Mouse (Mus musculus) T-helper 17 cell (primary cell): Measurements from ENCODE around the gene Greb1.
"Not testable (repeated sequence)": the region's sequence is repeated elsewhere in the genome, so short reads cannot be mapped to it uniquely, and the experiment has no call there.

Experiments used
- in situ Hi-C, 2 experiments: fragments of 300-600 bp; cut with MboI, MseI; formaldehyde crosslinking; loops; 1 replicate in 1 of 2; 2 replicates in 1 of 2; pipeline ENCODE4 v1.15.1; 2025; ENCODE audit warnings: high pct_unique_total_duplicates in 2 of 2

The Greb1 gene

DNA sequence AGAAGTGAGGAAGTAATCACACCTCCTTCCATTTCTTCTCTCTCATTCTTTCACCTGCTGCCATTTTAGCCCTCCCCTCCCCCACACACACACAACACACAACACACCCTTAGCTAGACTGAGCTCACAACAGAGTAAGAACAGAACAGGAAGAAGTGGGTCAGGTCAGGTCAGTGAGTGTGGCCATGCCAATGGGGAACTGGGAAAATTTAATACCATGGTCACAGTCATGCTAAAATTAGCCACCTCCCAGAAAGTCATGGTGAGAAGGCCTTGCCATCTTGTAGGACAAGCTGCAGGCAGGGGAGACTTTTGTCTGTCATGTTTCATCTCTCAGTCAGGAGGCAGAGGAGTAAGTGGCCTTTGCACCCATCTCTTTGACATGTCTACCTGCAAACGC, 102.0 kb downstream of the Greb1 start:
- in situ Hi-C loops: no loop called here

DNA sequence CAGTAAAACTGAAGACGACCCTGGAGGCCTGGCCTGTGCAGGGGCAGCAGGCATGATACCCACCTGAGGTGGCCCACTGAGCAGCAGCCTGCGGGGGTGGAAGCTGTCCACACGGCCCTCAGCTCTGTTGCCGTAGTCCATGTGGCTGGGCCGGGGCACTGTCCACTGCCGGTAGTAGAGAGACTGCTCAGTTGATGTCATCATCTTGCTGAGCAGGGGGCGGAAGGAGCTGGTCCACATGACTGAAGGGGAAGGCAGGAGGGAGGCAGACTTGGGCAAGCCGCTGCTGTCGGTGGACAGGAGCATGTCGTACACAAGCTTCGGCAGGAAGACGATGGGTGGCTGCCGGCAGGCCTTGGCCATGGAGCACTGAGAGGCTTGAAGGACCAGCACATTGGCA, 104.5 kb downstream of the Greb1 start:
- in situ Hi-C loops: no loop called here

DNA sequence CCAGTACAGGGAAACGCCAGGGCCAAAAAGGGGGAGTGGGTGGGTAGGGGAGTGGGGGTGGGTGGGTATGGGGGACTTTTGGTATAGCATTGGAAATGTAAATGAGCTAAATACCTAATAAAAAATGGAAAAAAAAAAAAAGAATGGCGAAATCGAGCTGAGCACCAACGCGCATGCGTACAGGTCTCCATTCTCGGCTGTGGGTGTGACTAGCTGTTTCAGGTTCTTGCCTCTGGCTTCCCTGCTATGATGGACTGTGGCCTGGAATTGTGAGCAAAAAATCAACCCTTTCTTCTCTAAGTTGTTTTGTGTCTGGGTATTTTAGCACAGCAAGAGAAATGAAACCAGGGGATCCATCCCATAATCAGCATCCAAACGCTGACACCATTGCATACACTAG, 105.4 kb downstream of the Greb1 start:
- in situ Hi-C loops: not testable (repeated sequence)

DNA sequence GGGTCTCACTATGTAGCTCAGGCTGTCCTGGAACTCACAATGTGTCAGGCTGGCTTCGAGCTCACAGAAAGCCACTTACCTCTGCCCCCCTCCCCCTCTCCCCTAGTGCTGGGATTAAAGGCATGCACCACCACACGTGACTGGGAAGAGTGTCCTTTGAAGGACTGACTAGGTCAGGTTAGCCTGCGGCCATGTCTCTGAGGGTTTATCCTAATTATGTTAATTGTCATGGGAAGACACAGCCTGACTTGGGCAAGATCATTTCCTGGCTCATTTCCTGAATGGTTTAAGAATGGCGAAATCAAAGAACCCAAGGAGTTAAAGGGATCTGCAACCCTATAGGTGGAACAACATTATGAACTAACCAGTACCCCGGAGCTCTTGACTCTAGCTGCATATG, 105.9 kb downstream of the Greb1 start:
- in situ Hi-C loops: no loop called here

DNA sequence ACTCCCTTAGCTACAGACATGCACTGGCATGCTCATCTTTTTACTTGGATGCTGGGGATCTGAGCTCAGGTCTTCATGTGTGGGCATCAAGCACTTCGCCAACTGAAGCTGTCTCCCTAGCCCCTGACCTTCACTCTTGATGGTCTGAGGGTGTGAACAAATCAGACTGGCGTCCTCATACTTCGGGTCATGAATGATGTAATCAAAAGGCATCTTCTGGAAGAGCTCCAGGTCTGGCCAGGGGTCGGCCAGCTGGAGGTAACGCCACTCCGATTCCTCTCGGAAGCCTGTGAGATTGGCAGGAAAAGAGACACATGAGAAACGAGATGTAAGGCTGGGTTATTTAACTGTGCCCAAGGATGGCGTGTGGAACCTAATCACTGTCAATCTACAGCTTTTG, 110.1 kb downstream of the Greb1 start:
- in situ Hi-C loops: no loop called here

DNA sequence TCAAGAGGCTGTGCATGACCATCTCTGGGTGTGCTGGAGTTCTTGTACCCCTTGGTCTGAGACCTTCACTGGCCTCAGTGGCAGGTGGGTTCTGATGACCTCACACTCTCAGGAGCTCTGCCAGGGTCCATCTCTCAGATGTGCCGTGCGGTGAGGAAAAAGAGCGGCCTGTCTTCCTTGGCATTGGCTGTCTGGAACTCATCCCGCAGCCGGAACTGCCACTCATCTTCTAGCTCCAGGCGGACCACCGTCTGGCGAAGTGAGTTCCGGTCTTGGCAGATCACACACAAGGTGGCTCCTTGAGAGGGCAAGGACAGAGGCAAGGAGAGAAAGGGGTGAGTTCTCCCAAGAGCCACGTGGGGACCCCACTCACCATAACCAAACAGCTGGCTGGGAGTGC, 128.4 kb downstream of the Greb1 start:
- in situ Hi-C loops: no loop called here

DNA sequence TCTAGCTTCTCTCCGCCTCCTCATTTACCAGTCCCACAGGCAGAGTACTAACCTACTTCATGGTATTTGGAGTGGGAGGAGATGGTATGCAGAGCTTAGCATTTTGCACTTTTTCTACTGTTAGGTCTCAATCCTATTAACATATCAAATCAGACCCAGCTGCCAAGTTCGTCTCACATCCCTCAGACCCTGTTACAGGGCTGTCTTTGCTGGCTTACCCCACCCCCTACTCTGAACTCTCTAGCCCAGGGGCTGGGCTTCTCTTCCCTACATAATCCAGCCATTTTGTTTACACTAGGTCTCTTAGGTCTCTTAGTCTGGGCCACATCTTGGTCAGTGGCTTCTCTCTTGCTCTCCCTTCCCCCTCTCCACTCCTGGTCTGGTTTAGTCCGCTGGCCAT, 131.5 kb downstream of the Greb1 start:
- in situ Hi-C loops: no loop called here

DNA sequence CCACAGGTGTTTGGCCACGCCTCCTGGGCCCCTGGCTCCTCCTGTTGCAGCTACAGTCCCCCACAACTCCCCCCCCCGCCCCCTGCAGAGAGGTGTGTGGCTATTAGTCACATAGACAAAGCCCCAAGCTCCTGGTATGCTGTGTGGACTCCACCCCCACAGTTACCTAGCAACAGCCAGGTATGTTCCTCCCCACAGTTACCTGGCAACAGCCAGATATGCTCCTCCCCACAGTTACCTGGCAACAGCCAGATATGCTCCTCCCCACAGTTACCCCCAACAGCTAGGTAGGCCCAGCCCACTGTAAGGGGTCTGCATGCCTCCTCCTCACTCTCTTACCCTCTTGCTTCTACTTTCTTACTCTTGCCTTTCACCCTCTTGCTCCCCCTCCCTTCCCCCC, 135.7 kb downstream of the Greb1 start:
- in situ Hi-C loops: no loop called here

DNA sequence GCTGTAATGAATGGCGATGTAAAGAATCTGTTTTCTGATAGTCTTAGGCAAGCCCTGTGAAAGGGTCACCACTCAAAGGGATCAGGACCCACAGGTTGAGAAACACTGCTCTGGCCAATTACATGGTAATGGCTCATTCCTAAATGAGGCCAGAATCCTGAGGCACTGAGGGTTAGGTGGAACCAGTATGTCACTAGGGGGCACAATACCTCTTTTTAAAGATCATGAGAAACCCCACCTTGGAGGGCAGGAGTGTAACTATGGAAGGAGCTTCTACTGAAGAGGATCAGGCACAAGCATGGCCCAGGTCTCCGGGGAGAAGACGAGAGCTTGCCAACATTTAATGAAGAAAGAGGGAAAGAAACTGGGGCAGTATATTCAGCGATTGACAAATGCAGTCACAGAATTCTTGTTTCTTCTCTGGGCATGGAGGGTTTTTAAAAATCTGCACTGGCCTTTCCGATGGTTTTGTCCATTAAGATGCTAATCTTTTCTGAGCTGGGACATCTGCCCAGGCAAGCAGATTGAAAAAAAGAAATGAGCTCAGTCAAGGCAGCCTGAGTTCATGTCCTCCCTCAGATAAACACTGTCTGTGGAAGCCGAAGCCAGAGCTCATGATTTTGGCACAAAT, 137.6 kb downstream of the Greb1 start:
- in situ Hi-C loops: no loop called here

DNA sequence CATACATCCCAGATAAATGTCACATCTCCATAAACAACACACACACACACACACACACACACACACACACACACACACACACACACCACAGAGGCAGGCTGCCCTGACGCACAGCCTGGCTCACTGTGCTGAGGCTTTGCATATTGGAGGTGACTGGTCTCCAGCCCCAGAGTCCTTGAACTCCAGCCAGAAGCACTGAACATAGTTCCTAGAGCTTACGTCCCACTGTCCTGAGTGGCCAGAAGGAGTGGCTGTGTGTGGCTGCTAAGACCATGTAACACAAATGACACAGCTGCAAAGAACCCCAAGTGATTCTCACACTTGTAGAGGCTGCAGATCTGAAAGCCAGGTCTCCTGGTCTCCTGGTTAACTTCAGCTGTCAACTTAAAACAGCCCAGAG, 138.8 kb downstream of the Greb1 start:
- in situ Hi-C loops: no loop called here

DNA sequence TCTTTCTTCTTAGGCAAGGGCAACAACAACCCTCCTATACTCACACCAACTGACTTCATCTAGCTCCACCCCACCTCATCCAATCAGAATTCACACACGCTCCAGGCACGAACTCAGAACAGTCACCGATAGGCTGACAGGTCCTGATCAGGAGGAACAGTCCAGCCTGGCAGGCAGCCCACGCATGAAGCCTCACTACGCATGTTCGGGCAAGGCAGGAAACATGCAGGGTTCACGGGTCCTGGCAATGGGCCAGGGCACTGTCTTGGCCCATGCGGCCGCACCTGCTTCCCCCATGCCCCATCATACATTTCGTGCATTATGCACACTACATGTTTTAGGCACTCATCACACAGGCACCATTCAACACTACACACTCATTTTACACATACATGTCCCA, 139.2 kb downstream of the Greb1 start:
- in situ Hi-C loops: no loop called here

DNA sequence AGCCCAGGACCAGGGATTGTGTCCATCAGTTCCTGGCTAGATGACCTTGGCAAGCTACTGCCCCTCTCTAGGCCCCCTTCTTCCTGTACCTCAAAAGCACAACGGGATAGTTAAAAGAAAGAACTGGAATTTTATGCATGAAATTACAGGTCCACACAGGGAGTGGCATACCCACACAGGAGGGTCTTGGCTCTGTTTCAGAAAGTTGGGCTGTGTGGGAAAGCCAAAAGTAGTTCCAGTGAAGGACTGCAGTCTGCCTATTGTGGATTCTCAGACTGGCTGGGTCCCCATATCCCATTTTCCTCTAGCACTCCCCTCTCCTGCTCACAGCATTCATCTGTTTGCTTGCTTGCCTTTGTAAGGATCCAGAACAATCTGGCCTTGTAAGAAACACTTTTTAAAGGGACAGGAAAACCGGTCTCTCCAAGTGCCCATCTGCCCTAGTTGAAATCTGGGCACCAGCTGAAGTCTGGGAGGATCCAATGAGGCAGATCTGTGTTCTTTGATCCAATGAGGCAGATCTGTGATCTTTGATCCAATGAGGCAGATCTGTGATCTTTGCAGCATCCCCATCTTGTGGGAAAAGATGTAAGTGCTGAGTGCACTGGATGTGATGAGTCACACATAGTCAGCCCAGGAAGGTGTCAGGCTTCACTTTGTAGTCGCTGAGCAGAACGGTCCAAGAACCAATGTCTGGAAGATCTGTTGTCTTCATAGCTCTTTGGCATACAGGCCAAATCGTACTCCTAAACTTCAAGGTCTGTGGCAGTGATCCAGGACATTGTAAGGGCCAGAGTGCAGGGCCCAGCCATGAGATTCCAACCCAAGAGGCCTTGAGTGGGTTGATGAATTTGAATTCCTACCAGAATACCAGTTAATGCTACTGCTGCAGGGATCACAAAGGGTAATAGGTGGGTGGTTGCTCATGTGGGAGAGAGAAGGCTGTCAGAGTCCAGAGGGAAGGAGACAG, 143.5 kb downstream of the Greb1 start:
- in situ Hi-C loops: no loop called here

DNA sequence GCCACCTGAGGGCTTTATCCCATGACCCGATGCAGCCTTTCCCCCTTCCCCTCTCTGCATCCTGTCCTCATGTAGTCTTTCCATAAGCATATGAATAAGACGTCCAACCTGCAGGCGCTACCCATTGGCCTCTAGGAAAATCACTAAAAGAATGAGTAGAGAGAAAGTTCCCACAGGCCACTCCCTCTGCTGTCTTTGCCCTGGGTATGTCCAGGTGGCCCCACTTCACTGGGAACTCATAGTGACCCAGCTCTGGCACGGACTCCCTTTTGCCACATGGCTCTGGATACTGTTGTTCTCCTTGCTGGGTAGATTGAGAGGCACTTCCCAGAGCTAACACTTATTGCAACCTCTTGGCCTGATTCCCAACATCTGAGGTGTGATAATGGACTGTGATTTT, 145.1 kb downstream of the Greb1 start:
- in situ Hi-C loops: no loop called here

DNA sequence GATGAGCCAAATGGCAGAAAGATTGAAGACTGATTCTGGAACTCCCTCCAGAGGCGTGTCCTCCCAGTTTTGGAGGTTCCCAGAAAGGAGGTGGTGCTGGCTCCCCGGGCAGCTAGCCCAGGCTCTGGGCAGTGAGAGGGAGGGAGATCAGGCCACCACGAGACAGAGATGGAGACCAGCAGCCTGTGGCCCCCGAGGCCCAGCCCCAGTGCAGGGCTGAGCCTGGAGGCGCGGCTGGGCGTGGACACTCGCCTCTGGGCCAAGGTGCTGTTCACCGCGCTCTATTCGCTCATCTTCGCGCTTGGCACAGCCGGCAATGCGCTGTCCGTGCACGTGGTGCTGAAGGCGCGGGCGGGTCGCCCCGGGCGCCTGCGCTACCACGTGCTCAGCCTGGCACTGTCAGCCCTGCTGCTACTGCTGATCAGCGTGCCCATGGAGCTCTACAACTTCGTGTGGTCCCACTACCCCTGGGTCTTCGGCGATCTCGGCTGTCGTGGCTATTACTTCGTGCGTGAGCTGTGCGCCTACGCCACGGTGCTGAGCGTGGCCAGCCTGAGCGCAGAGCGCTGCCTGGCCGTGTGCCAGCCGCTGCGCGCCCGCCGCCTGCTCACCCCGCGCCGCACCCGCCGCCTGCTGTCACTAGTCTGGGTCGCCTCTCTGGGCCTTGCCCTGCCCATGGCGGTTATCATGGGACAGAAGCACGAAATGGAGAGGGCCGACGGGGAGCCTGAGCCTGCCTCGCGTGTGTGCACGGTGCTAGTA, 147.2 kb downstream of the Greb1 start, which contains the start of gene Ntsr2:
Gene Ntsr2 (plus strand): TSS at position 51 of the 762 bp plus-strand sequence.
- in situ Hi-C loops: no loop called here

DNA sequence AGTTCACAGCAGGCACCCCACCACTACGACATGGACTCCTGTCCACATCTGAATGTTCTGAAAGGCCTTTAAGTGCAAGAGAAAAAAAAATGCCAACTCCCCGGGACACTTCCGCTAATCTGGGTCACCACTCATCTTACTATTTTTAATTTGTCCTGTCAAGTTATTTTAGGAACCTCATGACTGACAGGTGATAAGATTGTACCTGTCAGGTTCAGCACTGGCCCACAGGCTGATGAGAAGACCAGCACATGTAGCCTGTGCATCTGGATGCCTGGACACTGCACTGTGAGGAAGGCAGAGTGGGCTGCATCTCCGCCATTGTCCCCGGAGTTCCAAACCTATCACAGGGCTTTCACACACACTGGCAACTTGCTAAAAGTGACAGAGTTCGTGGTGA, 150.9 kb downstream of the Greb1 start:
- in situ Hi-C loops: no loop called here

DNA sequence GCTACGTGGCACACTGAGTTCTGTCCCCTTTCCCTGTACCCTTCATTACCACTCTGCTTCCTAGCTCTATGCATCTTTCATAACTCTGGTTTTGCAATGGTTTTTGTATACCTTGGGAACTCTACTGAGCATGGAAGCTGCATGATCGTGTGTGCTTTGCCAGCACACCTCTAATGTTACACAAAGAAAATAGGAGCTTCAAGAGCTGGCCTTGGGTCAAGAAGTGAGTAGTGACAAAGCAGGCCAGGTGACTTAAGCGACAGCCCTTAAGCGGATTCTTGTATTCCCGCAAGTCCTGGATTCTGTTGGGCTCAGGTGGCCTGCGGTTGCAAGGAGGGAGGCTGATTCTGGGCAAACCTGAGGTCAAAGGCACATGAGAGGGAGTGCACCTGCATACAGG, 152.4 kb downstream of the Greb1 start:
- in situ Hi-C loops: no loop called here

DNA sequence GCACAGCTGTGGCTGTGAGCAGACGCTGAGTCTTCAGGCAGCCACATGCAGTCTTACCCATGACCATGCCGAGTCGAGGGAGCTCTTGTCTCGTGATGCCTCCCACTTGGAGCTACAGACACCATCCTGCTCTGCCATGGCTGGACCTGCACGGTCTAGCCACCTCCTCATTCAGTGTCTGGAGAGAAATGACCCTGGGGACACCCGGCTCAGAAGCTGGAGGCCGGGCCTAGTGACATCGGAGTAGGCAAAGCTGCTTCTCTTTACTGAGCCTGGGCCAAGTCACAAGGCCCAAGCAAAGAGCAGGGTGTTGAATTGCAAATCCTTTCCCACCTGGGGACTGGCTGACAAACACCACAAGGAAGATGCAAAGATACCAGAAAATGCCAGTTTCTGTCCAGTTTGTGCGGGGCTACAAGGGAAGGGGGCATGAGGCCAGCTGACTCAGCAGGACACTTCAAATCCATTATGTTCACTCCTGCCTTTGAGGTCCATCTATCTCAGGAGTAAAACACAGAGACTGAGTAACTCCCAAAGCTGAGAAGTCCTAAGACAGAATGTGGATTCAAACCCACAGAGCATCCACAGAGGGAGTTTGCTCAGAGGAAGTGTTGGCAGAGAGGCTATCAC, 153.8 kb downstream of the Greb1 start:
- in situ Hi-C loops: no loop called here

DNA sequence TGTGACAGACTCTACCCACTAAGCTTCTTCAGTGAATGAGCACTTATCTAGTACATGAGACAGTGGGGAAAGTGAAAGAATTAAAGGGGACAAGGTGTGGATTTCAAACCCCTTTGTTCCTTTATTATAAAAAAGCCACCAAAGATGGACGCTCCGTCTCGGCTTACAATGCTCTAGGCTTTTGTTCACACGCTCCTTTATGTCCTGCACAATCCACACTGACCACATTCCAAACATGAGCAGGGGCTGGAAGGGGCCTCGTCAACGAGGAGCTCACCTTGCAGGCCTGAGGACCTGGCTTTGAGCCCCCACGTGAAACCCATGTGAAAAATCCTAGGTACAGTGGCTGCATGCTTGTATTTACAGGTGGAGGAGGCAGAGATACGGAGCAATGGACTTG, 156.0 kb downstream of the Greb1 start:
- in situ Hi-C loops: no loop called here

DNA sequence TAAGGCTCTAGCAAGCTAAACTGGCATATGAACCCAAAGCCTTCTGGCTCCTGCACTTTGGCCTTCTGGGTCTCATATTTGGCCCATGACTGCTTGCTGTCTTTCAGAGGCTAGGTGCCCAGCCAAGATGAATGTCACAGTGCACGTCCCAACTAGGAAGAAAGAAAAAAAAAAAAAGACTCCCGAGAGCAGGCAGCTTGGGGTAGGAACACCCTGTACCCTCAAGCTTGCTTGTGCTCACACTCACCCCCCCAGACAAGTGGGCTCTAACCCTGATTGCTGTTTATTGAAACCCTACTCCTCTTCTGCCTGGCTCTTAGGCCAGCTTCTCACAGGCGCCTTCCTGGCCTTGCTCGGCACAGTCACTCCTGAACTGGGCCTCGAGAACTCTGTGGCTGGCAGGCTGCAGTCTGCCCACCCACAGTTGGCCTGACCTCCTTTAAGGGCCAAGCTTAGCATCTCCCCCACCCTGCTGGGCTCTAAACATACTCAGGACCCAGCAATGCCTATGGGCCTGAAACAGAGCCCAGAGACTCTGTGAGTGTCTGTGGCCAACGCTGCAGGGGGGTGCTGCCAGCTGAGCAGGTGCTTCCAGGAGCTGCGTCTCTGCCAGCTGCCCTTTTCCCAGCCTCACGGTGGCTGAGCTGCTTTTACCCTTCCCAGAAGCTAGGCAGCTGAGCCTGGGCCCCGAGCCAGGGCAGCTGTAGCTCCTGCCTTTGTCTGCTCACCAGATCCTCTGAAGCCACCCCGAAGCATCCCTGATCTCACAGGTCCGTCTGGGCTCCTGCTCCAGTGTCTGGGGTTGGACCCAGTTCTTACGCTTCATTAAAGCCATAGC, 157.0 kb downstream of the Greb1 start:
- in situ Hi-C loops: no loop called here

DNA sequence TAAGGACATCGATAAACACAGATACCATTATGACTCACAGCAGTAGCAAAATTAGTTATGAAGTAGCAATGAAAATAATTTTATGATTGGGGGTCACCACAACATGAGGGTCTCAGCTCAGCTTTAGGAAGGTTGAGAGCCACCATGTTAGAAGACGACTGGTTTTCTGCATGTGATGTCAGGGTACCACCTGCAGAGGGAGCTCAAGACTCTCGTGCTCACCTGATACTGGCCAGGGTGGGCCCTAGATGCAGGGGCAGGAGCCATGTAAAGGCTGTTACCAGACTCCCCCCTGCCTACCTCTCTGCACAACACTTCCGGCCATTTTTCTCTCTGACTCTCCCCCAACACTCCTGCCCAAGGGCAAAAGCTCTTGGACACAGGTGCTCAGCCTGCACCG, 158.7 kb downstream of the Greb1 start:
- in situ Hi-C loops: no loop called here

DNA sequence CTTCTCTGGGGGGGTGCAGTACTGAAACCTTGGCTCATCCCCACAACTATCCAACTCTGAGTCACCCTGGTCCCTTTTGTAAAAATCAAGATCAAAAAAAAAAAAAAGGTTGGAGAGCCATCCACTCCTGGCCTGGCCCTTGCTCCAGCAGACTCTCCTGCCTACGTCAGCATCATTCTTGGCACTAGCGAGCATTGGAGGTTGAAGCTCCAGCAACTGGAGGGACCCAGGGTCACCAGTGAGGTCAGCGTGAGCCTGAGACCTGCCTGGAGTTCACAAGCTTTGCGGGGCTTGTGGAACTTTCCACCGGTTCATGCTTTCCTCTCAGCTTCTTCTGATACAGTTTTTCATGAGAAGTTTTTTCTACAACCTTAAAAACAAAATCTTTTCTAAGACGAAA, 160.6 kb downstream of the Greb1 start:
- in situ Hi-C loops: no loop called here
